Mouse (Mus musculus): Measurements from ENCODE around the gene Vmn1r2. TPM values are rescaled to one million over a fixed set of nuclear protein-coding genes. Genes with fewer than 3 reads are reported as not detected.

Gene Vmn1r2
- polyA plus RNA-seq, 1 experiment, result not detected

Other genes with a start within 250 kb of the Vmn1r2 start
- gene Vmn1r3, start 18.0 kb downstream of the Vmn1r2 start, polyA plus RNA-seq (2012; rRNA removed), result not detected in 2 replicates

Measured in cortical plate, adult 2 months (tissue).